Mouse (Mus musculus) spleen, adult 2 months (tissue): ENCODE data around the gene B4galt1.

Source experiments
- CTCF ChIP-seq: fragments of 200-500 bp; IDR thresholded peaks from 2 replicates; pipeline ENCODE4 v1.5.1; 2011; ENCODE audit warnings: mild to moderate bottlenecking, inconsistent platforms; ENCODE audit not compliant: insufficient read depth, insufficient read length, insufficient replicate concordance; ENCODE audit errors: extremely low read depth
- POLR2A ChIP-seq: fragments of 200-500 bp; IDR thresholded peaks from 2 replicates; pipeline ENCODE4 v1.6.1; 2011; ENCODE audit warnings: low read depth, low read length, inconsistent platforms

DNA sequence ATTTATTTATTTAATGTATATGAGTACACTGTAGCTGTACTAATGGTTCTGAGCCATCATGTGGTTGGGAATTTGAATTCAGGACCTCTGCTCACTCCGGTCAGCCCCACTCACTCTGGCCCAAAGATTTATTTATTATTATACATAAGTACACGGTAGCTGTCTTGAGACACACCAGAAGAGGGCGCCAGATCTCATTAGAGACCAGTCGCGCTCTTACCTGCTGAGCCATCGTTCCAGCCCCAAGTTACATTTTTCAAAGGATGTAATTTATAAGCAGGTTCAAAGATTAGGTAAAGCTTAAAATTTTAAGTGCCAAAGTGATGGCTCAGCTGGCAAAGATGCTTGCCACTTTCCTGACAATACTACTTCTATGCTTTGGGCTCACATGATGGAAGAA lies 75.1 kb downstream of the B4galt1 start:
- no peak for TF ChIP-seq CTCF
- no peak for TF ChIP-seq POLR2A
